Mouse (Mus musculus): Measurements from ENCODE around the gene Dnttip1. TPM values are rescaled to one million over a fixed set of nuclear protein-coding genes. Genes with fewer than 3 reads are reported as not detected.

Gene Dnttip1
- polyA plus RNA-seq, 1 experiment from 2014 or later: 67.5 TPM

DNA sequence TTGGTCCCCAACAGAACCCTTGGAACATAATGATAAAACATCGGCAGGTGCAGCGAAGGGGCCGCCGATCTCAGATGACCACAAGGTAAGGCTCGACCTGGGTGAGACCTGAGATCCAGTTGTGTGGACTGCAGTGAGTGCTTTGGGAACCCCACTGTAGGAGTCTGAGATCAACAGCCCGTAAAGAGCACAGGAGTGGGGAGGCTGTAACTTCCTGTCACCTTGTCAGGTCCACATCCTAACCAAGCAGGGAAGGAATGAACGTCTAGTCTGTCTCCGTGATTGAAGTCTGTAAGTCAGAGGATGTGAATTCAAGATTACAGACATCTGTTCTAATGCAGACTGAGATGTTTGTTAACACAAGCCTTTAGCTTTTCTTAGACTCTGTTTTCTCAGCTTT is 910 bp downstream of the Dnttip1 start:
- Histone ChIP-seq H3K9ac (replicated peaks; ENCODE audit: low read depth, low read length) (peak overlapping the region; percentile 88), H3K27ac (ENCODE audit: low read length) (no peak overlapping the region), H3K4me1 (replicated peaks; ENCODE audit: control insufficient read depth, insufficient read depth, low read length) (peaks cover 24% of the 10 kb centered on the region), H3K4me3 (replicated peaks; ENCODE audit: low read length) (peak overlapping the region; percentile 82), H3K4me2 (ENCODE audit: low read length) (peak overlapping the region; percentile 95), H3K27me3 (replicated peaks; ENCODE audit: control insufficient read depth, insufficient read depth, low read length) (0 out of 2 replicates have a peak, but pooled peaks cover 3% of the 10 kb centered on the region), H3K9me3 (ENCODE audit: control insufficient read depth, low read length) (no peaks in the 10 kb centered on the region), H3K36me3 (ENCODE audit: control insufficient read depth, insufficient read depth) (peaks cover 6% of the 10 kb centered on the region)
- ATAC-seq: no peak
- 58% methylated on average over 8 of the region's 8 CpGs for WGBS

DNA sequence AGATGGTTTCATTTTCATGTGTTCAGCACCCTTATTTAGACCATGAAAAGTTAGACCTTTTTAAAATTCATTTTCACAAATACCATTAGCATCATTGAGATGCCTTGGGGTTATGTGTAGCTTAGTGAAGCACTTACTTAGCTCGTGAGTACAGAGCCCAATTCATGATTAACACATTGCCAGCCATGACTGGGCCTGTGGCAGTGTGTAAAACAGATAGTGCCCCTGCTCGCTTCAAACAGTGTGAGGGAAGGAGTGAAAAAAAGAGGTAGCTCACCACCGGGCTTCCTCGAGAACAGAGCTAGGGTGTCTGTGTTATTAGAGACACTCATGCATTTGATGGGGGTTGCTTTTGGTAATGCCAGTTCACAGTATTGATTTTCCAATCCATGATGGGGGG is 2.4 kb downstream of the Dnttip1 start:
- Histone ChIP-seq H3K27ac (ENCODE audit: low read length) (no peak overlapping the region), H3K27me3 (replicated peaks; ENCODE audit: control insufficient read depth, insufficient read depth, low read length) (0 out of 2 replicates have a peak, but pooled peaks cover 3% of the 10 kb centered on the region), H3K9ac (replicated peaks; ENCODE audit: low read depth, low read length) (no peak overlapping the region), H3K4me3 (replicated peaks; ENCODE audit: low read length) (no peak overlapping the region), H3K4me2 (ENCODE audit: low read length) (no peak overlapping the region), H3K36me3 (ENCODE audit: control insufficient read depth, insufficient read depth) (peaks cover 6% of the 10 kb centered on the region), H3K4me1 (replicated peaks; ENCODE audit: control insufficient read depth, insufficient read depth, low read length) (peaks cover 24% of the 10 kb centered on the region), H3K9me3 (ENCODE audit: control insufficient read depth, low read length) (no peaks in the 10 kb centered on the region)
- WGBS: 88% methylated on average over 4 of the region's 4 CpGs
- ATAC-seq: no peak

DNA sequence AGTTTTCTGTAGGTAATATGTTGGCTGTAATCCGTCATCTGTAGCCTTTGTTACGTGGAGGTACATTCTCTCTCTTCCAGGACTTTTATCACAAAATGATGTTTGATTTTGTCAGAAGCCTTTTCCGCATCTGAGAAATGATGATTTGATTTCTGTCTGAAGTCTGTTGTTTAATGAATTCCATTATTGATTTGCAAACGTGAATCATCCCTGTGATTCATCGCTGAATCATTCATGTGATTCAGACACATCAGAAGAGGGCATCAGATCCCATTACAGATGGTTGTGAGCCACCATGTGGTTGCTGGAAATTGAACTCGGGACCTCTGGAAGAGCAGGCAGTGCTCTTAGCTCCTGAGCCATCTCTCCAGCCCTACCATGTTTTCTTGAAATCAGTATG is 3.2 kb downstream of the Dnttip1 start:
- 89% methylated on average over 6 of the region's 6 CpGs for WGBS
- H3K27ac ChIP-seq (ENCODE audit: low read length): no peak overlapping the region
- no peak overlapping the region for H3K4me2 ChIP-seq (ENCODE audit: low read length)
- H3K36me3 ChIP-seq (ENCODE audit: control insufficient read depth, insufficient read depth): peaks cover 7% of the 10 kb centered on the region
- 0 out of 2 replicates have a peak, but pooled peaks cover 3% of the 10 kb centered on the region for H3K27me3 ChIP-seq (replicated peaks; ENCODE audit: control insufficient read depth, insufficient read depth, low read length)
- peaks cover 24% of the 10 kb centered on the region for H3K4me1 ChIP-seq (replicated peaks; ENCODE audit: control insufficient read depth, insufficient read depth, low read length)
- H3K9ac ChIP-seq (replicated peaks; ENCODE audit: low read depth, low read length): no peak overlapping the region
- H3K9me3 ChIP-seq (ENCODE audit: control insufficient read depth, low read length): no peaks in the 10 kb centered on the region
- H3K4me3 ChIP-seq (replicated peaks; ENCODE audit: low read length): no peak overlapping the region
- ATAC-seq: no peak

DNA sequence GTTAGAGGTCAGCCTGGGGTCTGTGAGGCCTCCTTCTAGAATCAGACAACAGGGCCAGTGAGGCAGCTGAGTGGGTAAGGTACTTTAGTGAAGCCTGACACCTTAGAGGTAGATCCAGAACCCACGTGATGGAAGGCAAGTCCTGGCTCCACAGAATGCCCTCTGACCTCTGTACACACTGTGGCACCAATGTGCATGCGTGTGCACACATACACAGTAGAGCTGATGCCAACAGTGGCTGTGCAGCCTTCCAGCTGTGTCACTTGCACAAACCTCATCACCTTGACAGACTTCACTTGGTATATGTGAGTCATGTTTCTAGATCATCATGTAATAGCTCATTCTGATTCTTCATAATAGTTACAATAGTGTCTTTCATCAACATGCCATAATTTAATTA is 6.7 kb downstream of the Dnttip1 start:
- no peaks in the 10 kb centered on the region for H3K9me3 ChIP-seq (ENCODE audit: control insufficient read depth, low read length)
- H3K27ac ChIP-seq (ENCODE audit: low read length): no peak overlapping the region
- H3K9ac ChIP-seq (replicated peaks; ENCODE audit: low read depth, low read length): no peak overlapping the region
- H3K36me3 ChIP-seq (ENCODE audit: control insufficient read depth, insufficient read depth): peaks cover 23% of the 10 kb centered on the region
- no peak overlapping the region for H3K4me3 ChIP-seq (replicated peaks; ENCODE audit: low read length)
- peaks cover 6% of the 10 kb centered on the region for H3K4me1 ChIP-seq (replicated peaks; ENCODE audit: control insufficient read depth, insufficient read depth, low read length)
- ATAC-seq: no peak
- H3K27me3 ChIP-seq (replicated peaks; ENCODE audit: control insufficient read depth, insufficient read depth, low read length): no peaks in the 10 kb centered on the region
- 89% methylated on average over 2 of the region's 2 CpGs for WGBS
- no peak overlapping the region for H3K4me2 ChIP-seq (ENCODE audit: low read length)

DNA sequence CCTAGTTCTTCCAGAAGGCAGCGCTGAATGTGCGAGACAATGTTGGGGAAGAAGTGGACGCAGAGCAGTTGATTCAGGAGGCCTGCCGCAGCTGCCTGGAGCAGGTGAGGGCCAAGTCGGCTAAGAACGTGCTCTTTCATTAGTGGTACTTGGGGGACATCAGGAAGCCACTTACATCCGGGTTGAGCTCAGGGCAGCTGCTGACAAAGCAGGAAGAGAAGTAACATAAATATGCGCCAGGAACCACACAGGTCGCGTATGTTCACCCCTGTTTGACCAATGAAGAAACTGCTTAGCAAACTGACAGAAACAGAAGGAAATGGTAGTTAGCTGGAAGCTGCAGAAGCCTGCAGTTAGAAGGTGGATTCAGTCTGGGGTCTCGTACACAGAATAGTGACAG is 8.3 kb downstream of the Dnttip1 start:
- H3K9ac ChIP-seq (replicated peaks; ENCODE audit: low read depth, low read length): no peak overlapping the region
- H3K36me3 ChIP-seq (ENCODE audit: control insufficient read depth, insufficient read depth): peaks cover 33% of the 10 kb centered on the region
- 92% methylated on average over 11 of the region's 11 CpGs for WGBS
- no peaks in the 10 kb centered on the region for H3K9me3 ChIP-seq (ENCODE audit: control insufficient read depth, low read length)
- no peaks in the 10 kb centered on the region for H3K4me1 ChIP-seq (replicated peaks; ENCODE audit: control insufficient read depth, insufficient read depth, low read length)
- no peak overlapping the region for H3K4me3 ChIP-seq (replicated peaks; ENCODE audit: low read length)
- H3K27me3 ChIP-seq (replicated peaks; ENCODE audit: control insufficient read depth, insufficient read depth, low read length): no peaks in the 10 kb centered on the region
- ATAC-seq: no peak
- no peak overlapping the region for H3K27ac ChIP-seq (ENCODE audit: low read length)
- H3K4me2 ChIP-seq (ENCODE audit: low read length): no peak overlapping the region

DNA sequence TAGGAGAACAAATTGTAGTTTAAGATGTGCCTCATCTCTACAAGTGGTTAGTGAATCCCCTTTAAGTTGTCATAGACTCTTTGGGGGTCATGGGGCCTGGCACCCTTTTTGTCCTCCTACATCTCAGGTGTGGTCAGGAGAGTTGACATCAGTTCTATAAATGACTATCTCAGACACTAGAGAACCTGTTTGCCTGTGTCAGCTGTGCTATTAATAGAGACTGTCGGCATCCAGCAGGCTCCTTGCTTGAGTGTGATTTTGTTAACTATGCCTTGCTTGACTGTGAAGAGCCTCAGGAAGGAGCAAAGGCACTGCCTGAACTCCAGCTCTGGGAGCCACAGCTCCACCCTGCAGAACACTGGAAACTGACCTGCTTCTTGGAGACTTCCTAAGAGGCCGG is 9.0 kb downstream of the Dnttip1 start:
- H3K9ac ChIP-seq (replicated peaks; ENCODE audit: low read depth, low read length): no peak overlapping the region
- no peak overlapping the region for H3K27ac ChIP-seq (ENCODE audit: low read length)
- H3K4me3 ChIP-seq (replicated peaks; ENCODE audit: low read length): no peak overlapping the region
- no peaks in the 10 kb centered on the region for H3K27me3 ChIP-seq (replicated peaks; ENCODE audit: control insufficient read depth, insufficient read depth, low read length)
- H3K4me2 ChIP-seq (ENCODE audit: low read length): no peak overlapping the region
- no peak for ATAC-seq
- 81% methylated on average over 2 of the region's 2 CpGs for WGBS
- no peaks in the 10 kb centered on the region for H3K9me3 ChIP-seq (ENCODE audit: control insufficient read depth, low read length)
- no peaks in the 10 kb centered on the region for H3K4me1 ChIP-seq (replicated peaks; ENCODE audit: control insufficient read depth, insufficient read depth, low read length)
- H3K36me3 ChIP-seq (ENCODE audit: control insufficient read depth, insufficient read depth): peaks cover 33% of the 10 kb centered on the region

DNA sequence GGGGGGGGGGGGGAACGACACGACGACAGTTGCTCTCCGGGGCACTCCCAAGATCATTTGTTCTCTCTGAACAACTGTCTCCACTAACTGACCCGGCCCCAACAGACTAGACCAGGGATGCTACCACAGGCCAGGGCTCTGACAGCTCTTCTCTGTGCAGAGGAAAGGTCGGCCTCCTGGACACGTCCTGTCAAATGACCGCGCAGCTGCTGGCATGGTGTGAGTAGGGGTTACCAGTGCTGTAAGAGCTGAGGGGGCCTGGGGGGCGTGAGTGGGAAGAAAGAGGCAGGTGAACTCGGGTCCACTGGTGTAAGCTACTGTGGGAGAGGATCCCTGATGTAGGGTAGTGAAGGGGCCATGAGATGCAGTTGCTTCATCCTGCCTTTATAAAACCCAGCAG is 12.1 kb downstream of the Dnttip1 start:
- Histone ChIP-seq H3K4me2 (ENCODE audit: low read length) (no peak overlapping the region), H3K9ac (replicated peaks; ENCODE audit: low read depth, low read length) (no peak overlapping the region), H3K27ac (ENCODE audit: low read length) (no peak overlapping the region), H3K27me3 (replicated peaks; ENCODE audit: control insufficient read depth, insufficient read depth, low read length) (no peaks in the 10 kb centered on the region), H3K4me3 (replicated peaks; ENCODE audit: low read length) (no peak overlapping the region), H3K4me1 (replicated peaks; ENCODE audit: control insufficient read depth, insufficient read depth, low read length) (no peaks in the 10 kb centered on the region), H3K36me3 (ENCODE audit: control insufficient read depth, insufficient read depth) (peaks cover 49% of the 10 kb centered on the region), H3K9me3 (ENCODE audit: control insufficient read depth, low read length) (no peaks in the 10 kb centered on the region)
- WGBS: 91% methylated on average over 11 of the region's 11 CpGs
- ATAC-seq: no peak

DNA sequence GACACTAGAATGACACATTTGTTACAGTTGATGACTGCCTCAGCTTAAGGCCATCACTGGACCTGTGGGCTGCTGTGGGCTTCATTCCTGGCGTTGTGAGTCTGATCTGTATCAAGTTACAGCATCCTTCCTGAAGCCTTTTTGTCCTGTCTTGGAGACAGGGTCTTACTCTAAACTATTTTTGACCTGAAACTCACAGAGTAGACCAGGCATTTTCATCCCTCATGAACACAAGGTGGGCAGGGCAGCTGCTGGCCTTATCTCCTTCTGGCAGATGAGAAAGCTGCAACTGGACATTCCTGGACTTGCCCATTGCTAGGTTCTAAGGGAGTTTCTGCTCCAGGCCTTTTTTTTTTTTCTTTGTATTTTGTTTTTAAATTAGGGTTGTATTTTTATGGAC is 12.9 kb downstream of the Dnttip1 start:
- H3K27me3 ChIP-seq (replicated peaks; ENCODE audit: control insufficient read depth, insufficient read depth, low read length): no peaks in the 10 kb centered on the region
- H3K9me3 ChIP-seq (ENCODE audit: control insufficient read depth, low read length): no peaks in the 10 kb centered on the region
- H3K4me2 ChIP-seq (ENCODE audit: low read length): no peak overlapping the region
- peaks cover 49% of the 10 kb centered on the region for H3K36me3 ChIP-seq (ENCODE audit: control insufficient read depth, insufficient read depth)
- no peak overlapping the region for H3K27ac ChIP-seq (ENCODE audit: low read length)
- 82% methylated on average over 1 of the region's 1 CpGs for WGBS
- H3K4me1 ChIP-seq (replicated peaks; ENCODE audit: control insufficient read depth, insufficient read depth, low read length): no peaks in the 10 kb centered on the region
- H3K4me3 ChIP-seq (replicated peaks; ENCODE audit: low read length): no peak overlapping the region
- no peak overlapping the region for H3K9ac ChIP-seq (replicated peaks; ENCODE audit: low read depth, low read length)
- no peak for ATAC-seq

DNA sequence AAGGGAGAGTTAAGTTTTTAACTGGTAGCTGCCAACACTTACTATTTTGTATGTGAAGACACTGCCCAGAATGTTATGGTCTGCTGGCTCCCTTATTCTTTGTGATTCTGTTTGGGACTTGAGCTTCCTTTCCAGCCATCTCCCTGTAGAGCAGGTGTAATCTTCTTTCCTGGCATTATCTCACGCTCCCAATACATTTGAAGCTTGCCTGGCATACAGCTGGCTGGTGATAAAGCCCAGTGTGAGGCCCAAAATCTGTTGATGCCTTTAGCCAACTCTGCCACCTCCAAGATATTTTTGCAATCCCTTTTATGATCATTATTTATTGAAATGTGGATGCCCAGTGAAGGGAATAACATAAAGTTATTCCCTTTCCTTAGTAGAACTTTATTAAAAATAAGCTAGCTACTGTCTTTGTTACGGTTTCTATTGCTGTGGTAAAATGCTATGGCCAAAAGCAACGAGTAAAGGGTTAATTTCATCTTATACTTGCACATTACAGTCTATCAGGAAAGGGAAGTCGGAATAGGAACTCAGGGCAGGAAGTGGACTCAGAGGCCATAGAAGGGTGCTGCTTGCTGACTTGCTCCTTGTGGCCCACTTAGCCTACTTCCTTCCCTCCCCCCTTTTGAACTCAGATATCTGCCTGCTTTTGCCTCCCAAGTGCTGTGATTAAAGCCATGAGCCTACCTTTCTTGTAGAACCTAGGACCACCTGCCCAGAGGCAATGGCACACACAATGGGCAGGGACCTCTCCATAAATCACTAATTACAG is 14.5 kb downstream of the Dnttip1 start:
- ATAC-seq: no peak
- WGBS: 90% methylated on average over 4 of the region's 4 CpGs
- peaks cover 40% of the 10 kb centered on the region for H3K36me3 ChIP-seq (ENCODE audit: control insufficient read depth, insufficient read depth)

DNA sequence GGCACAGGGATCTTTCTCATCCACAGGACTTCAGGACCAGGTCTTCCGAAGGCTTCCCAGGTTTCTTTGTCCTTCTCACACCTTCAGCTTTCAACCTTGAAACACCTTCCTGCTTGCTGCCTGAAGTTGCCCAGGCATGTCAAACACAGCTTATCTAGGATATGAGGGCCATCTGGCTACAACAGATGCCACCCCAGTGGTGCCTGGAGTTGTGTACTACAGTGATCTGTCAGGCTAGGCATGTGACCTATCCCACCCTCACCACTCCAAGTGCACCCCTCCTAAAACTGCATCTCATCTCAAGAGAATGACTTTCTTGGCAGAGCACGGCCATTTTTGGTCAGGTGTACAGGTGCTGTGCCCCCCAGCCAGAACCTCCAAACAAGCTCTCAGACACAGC is 15.7 kb downstream of the Dnttip1 start:
- Histone ChIP-seq H3K4me3 (replicated peaks; ENCODE audit: low read length) (no peak overlapping the region), H3K27ac (ENCODE audit: low read length) (no peak overlapping the region), H3K36me3 (ENCODE audit: control insufficient read depth, insufficient read depth) (peaks cover 47% of the 10 kb centered on the region), H3K4me2 (ENCODE audit: low read length) (no peak overlapping the region), H3K9me3 (ENCODE audit: control insufficient read depth, low read length) (no peaks in the 10 kb centered on the region), H3K27me3 (replicated peaks; ENCODE audit: control insufficient read depth, insufficient read depth, low read length) (no peaks in the 10 kb centered on the region), H3K4me1 (replicated peaks; ENCODE audit: control insufficient read depth, insufficient read depth, low read length) (no peaks in the 10 kb centered on the region), H3K9ac (replicated peaks; ENCODE audit: low read depth, low read length) (no peak overlapping the region)
- ATAC-seq: no peak
- 90% methylated on average over 2 of the region's 2 CpGs for WGBS

More for the DNA sequence above, 14.5 kb downstream of the Dnttip1 start:
- no peak overlapping the region for H3K27ac ChIP-seq (ENCODE audit: low read length)
- H3K9ac ChIP-seq (replicated peaks; ENCODE audit: low read depth, low read length): no peak overlapping the region
- H3K27me3 ChIP-seq (replicated peaks; ENCODE audit: control insufficient read depth, insufficient read depth, low read length): no peaks in the 10 kb centered on the region
- H3K4me1 ChIP-seq (replicated peaks; ENCODE audit: control insufficient read depth, insufficient read depth, low read length): no peaks in the 10 kb centered on the region
- no peak overlapping the region for H3K4me2 ChIP-seq (ENCODE audit: low read length)
- no peaks in the 10 kb centered on the region for H3K9me3 ChIP-seq (ENCODE audit: control insufficient read depth, low read length)
- no peak overlapping the region for H3K4me3 ChIP-seq (replicated peaks; ENCODE audit: low read length)

All from forebrain, embryonic 16.5 days (tissue).